Comparison of ENCODE assay signal across 7 mouse cellular contexts in genomic region chr11:20632619-20632965, GRCm38 (mm10).
A peak's percentile ranks its signal among the peaks of the same experiment; 100 is the strongest.
DNase-seq lines count a peak whose midpoint lies in the region; ATAC-seq and TF ChIP-seq lines count a peak whose summit lies in the region.

No protein-coding gene starts in this region.

- no peaks in the 10 kb centered on the region for H3K36me3 ChIP-seq in G1E (replicated peaks)
- H3K36me3 ChIP-seq in forebrain, embryonic 14.5 days (ENCODE audit: control insufficient read depth, insufficient read depth, low read length) = no peaks in the 10 kb centered on the region
- H3K36me3 ChIP-seq in hindbrain, embryonic 15.5 days = no peaks in the 10 kb centered on the region
- no peaks in the 10 kb centered on the region for H3K36me3 ChIP-seq in liver, embryonic 11.5 days (ENCODE audit: control insufficient read depth, insufficient read depth, low read length)
- H3K36me3 ChIP-seq in midbrain, postnatal 0 days (ENCODE audit: insufficient read depth, low read length) = no peaks in the 10 kb centered on the region

- ATAC-seq in G1E (ENCODE audit: extremely low read depth, insufficient number of reproducible peaks, low FRiP score, poor library complexity, severe bottlenecking) = no peak
- no peak for ATAC-seq in forebrain, embryonic 14.5 days
- ATAC-seq in hindbrain, embryonic 15.5 days (ENCODE audit: low FRiP score, low read depth) = no peak
- peak; percentile 25; the same call in 1 of the 2 replicates for ATAC-seq in liver, embryonic 11.5 days (replicated peaks; ENCODE audit: low FRiP score)
- no peak for ATAC-seq in midbrain, postnatal 0 days (ENCODE audit: low FRiP score)

- peak overlapping the region; percentile 89 for H3K9ac ChIP-seq in forebrain, embryonic 14.5 days (ENCODE audit: low read length)
- peak overlapping the region; percentile 79 for H3K9ac ChIP-seq in hindbrain, embryonic 15.5 days
- peak overlapping the region; percentile 94 for H3K9ac ChIP-seq in liver, embryonic 11.5 days (ENCODE audit: low read depth, low read length)
- H3K9ac ChIP-seq in midbrain, postnatal 0 days (replicated peaks; ENCODE audit: low read length, poor library complexity, severe bottlenecking) = peak overlapping the region; percentile 76

- H3K4me1 ChIP-seq in G1E (ENCODE audit: insufficient read depth, low read depth, low read length) = peaks cover 38% of the 10 kb centered on the region
- peaks cover 25% of the 10 kb centered on the region for H3K4me1 ChIP-seq in forebrain, embryonic 14.5 days (ENCODE audit: control insufficient read depth, insufficient read depth, low read length)
- H3K4me1 ChIP-seq in hindbrain, embryonic 15.5 days (replicated peaks) = peaks cover 32% of the 10 kb centered on the region
- peaks cover 45% of the 10 kb centered on the region for H3K4me1 ChIP-seq in liver, embryonic 11.5 days (replicated peaks; ENCODE audit: control insufficient read depth, insufficient read depth, low read length)
- H3K4me1 ChIP-seq in midbrain, postnatal 0 days (ENCODE audit: insufficient read depth, low read length) = peaks cover 6% of the 10 kb centered on the region; the same call in 1 of the 2 replicates

- 0% methylated on average over 13 of the region's 13 CpGs for WGBS in forebrain, embryonic 14.5 days
- WGBS in hindbrain, embryonic 15.5 days = under 1% methylated on average over 13 of the region's 13 CpGs
- under 1% methylated on average over 13 of the region's 13 CpGs for WGBS in liver, embryonic 11.5 days
- 0% methylated on average over 13 of the region's 13 CpGs for WGBS in midbrain, postnatal 0 days

- TF ChIP-seq CTCF in G1E (IDR thresholded peaks at IDR 0.05; ENCODE audit: low read depth, low read length) = no peak
- TF ChIP-seq CTCF in midbrain, postnatal 0 days (IDR thresholded peaks at IDR 0.05) = no peak

- H3K27me3 ChIP-seq in G1E (ENCODE audit: insufficient read depth, low read length) = no peaks in the 10 kb centered on the region
- H3K27me3 ChIP-seq in forebrain, embryonic 14.5 days (replicated peaks; ENCODE audit: control insufficient read depth, insufficient read depth, low read length) = no peaks in the 10 kb centered on the region
- H3K27me3 ChIP-seq in hindbrain, embryonic 15.5 days = no peaks in the 10 kb centered on the region
- H3K27me3 ChIP-seq in liver, embryonic 11.5 days (replicated peaks; ENCODE audit: control insufficient read depth, insufficient read depth, low read length) = no peaks in the 10 kb centered on the region
- no peaks in the 10 kb centered on the region for H3K27me3 ChIP-seq in midbrain, postnatal 0 days (ENCODE audit: insufficient read depth, low read length)

- H3K9me3 ChIP-seq in G1E (replicated peaks) = no peaks in the 10 kb centered on the region
- no peaks in the 10 kb centered on the region for H3K9me3 ChIP-seq in forebrain, embryonic 14.5 days (replicated peaks; ENCODE audit: control insufficient read depth, low read length)
- no peaks in the 10 kb centered on the region for H3K9me3 ChIP-seq in hindbrain, embryonic 15.5 days
- H3K9me3 ChIP-seq in liver, embryonic 11.5 days (ENCODE audit: control insufficient read depth, low read length) = no peaks in the 10 kb centered on the region
- no peaks in the 10 kb centered on the region for H3K9me3 ChIP-seq in midbrain, postnatal 0 days (ENCODE audit: low read length)

- peak overlapping the region; percentile 93 for H3K27ac ChIP-seq in forebrain, embryonic 14.5 days (ENCODE audit: low read depth, low read length)
- H3K27ac ChIP-seq in hindbrain, embryonic 15.5 days (replicated peaks) = peak overlapping the region; percentile 90
- peak overlapping the region; percentile 99 for H3K27ac ChIP-seq in liver, embryonic 11.5 days (ENCODE audit: low read depth, low read length)
- H3K27ac ChIP-seq in midbrain, postnatal 0 days (ENCODE audit: low read depth, low read length) = peak overlapping the region; percentile 69

- H3K4me3 ChIP-seq in G1E (ENCODE audit: low read depth, low read length) = peak overlapping the region; percentile 91
- peak overlapping the region; percentile 84 for H3K4me3 ChIP-seq in forebrain, embryonic 14.5 days (ENCODE audit: low read depth, low read length)
- peak overlapping the region; percentile 64 for H3K4me3 ChIP-seq in hindbrain, embryonic 15.5 days
- H3K4me3 ChIP-seq in liver, embryonic 11.5 days (ENCODE audit: low read depth, low read length) = peak overlapping the region; percentile 82
- peak overlapping the region; percentile 57 for H3K4me3 ChIP-seq in midbrain, postnatal 0 days (ENCODE audit: low read depth, low read length)

- H3K4me2 ChIP-seq in forebrain, embryonic 14.5 days (ENCODE audit: low read length) = peak overlapping the region; percentile 78
- peak overlapping the region; percentile 91 for H3K4me2 ChIP-seq in hindbrain, embryonic 15.5 days
- H3K4me2 ChIP-seq in liver, embryonic 11.5 days = peak overlapping the region; percentile 92
- peak overlapping the region; percentile 89 for H3K4me2 ChIP-seq in midbrain, postnatal 0 days (ENCODE audit: low read depth, low read length, poor library complexity, severe bottlenecking)

- DNase-seq in G1E (ENCODE audit: low spot score) (peak; percentile 22), MN1 (ENCODE audit: low spot score) (no peak)
- DNase-seq in adrenal gland, postnatal 36 days = peak; percentile 67 to 83
- DNase-seq in forebrain, embryonic 14.5 days (ENCODE audit: low spot score) = peak; percentile 39
- no peak for DNase-seq in liver, embryonic 11.5 days (ENCODE audit: low spot score)
- peak; percentile 26 for DNase-seq in midbrain, postnatal 0 days (ENCODE audit: low spot score)

Comparison
In these comparisons a context has a peak if more than half of its experiments do, and no peak if none do; other contexts are left out.
1. DNase-seq: peak in G1E (single experiment), adrenal gland, postnatal 36 days (2 of 2), forebrain, embryonic 14.5 days (single experiment) and midbrain, postnatal 0 days (single experiment); none in liver, embryonic 11.5 days (single experiment) and MN1 (single experiment).
2. Peak in every context shown above with its lines, with median percentiles within 50 percentile points of each other: H3K4me3 ChIP-seq, H3K27ac ChIP-seq, H3K4me2 ChIP-seq and H3K9ac ChIP-seq.